Mouse (Mus musculus) midbrain, postnatal 0 days (tissue): Measurements from ENCODE around the gene Cpz. TPM values are rescaled to one million over a fixed set of nuclear protein-coding genes. Genes with fewer than 3 reads are reported as not detected.

ENCODE experiments used
- ATAC-seq: fragments of 200-750 bp; cut with Nextera tagmentation; 2 replicates; pipeline ENCODE4 v1.8.0; 2017; ENCODE audit warnings: moderate number of reproducible peaks, mild to moderate bottlenecking, moderate TSS enrichment, moderate library complexity; ENCODE audit not compliant: low FRiP score
- DNase-seq: peaks from one replicate; pipeline ENCODE4 v3.0.0-alpha.2; 2015; ENCODE audit warnings: low spot score
- H3K27ac ChIP-seq: fragments of 300-500 bp; sonication (generic); 2 replicates; pipeline ENCODE4 v1.5.1; 2014; ENCODE audit warnings: low read depth, mild to moderate bottlenecking, low read length, mixed read lengths
- H3K27me3 ChIP-seq: fragments of 300-500 bp; sonication (generic); 2 replicates; pipeline ENCODE4 v1.6.1; 2014; ENCODE audit warnings: low read length, control low read depth, mixed read lengths; ENCODE audit not compliant: insufficient read depth
- H3K36me3 ChIP-seq: fragments of 300-500 bp; sonication (generic); 2 replicates; pipeline ENCODE4 v1.6.1; 2014; ENCODE audit warnings: low read length, control low read depth, mixed read lengths; ENCODE audit not compliant: insufficient read depth
- H3K4me1 ChIP-seq: fragments of 300-500 bp; sonication (generic); 2 replicates; pipeline ENCODE4 v1.6.1; 2014; ENCODE audit warnings: mild to moderate bottlenecking, control low read depth, antibody characterized with exemption, low read length, mixed read lengths; ENCODE audit not compliant: insufficient read depth
- H3K4me2 ChIP-seq: fragments of 300-500 bp; sonication (generic); 2 replicates; pipeline ENCODE4 v1.6.1; 2014; ENCODE audit warnings: low read depth, mild to moderate bottlenecking, low read length, mixed read lengths; ENCODE audit not compliant: poor library complexity, severe bottlenecking
- H3K4me3 ChIP-seq: fragments of 300-500 bp; sonication (generic); 2 replicates; pipeline ENCODE4 v1.5.1; 2014; ENCODE audit warnings: low read depth, mild to moderate bottlenecking, low read length, moderate library complexity
- H3K9ac ChIP-seq: fragments of 300-500 bp; sonication (generic); replicated peaks from 2 replicates; pipeline ENCODE4 v1.6.1; 2014; ENCODE audit warnings: mild to moderate bottlenecking, low read length, moderate library complexity, mixed read lengths; ENCODE audit not compliant: poor library complexity, severe bottlenecking
- H3K9me3 ChIP-seq: fragments of 300-500 bp; sonication (generic); 2 replicates; pipeline ENCODE4 v1.6.1; 2016; ENCODE audit warnings: low read length, control low read depth
- CTCF ChIP-seq: IDR thresholded peaks from 2 replicates; pipeline ENCODE4 v1.5.1; 2016; ENCODE audit warnings: antibody characterized with exemption, mild to moderate bottlenecking
- WGBS: fragments of 180-500 bp; shearing (Covaris S2); extraction: QIAGEN DNeasy Blood & Tissue Kit; methylation state at CpG from one replicate; pipeline ENCODE4 v1.1.7; 2014; 5-methylcytosine and 5-hydroxymethylcytosine counted together
- polyA plus RNA-seq: library from polyadenylated mRNA; unstranded; fragments of >200 nt; fragmentation: Nextera tagmentation; extraction: Ambion mirVana; gene quantifications from 2 replicates; pipeline ENCODE4 v1.2.1, GENCODE M21; 2015
- total RNA-seq: library from RNA; depleted of rRNA; stranded (reverse); fragments of >200 nt; gene quantifications from 2 replicates; pipeline ENCODE4 v1.2.3, GENCODE M21; 2014

Gene Cpz
- total and polyA plus RNA-seq, 2 experiments from 2014 or later = 1.7 to 8.9 TPM

- no peak overlapping the region for H3K27ac ChIP-seq
- H3K9ac ChIP-seq = no peak overlapping the region
- ATAC-seq (no peak), DNase-seq (no peak)
- no peak overlapping the region for H3K4me2 ChIP-seq
- TF ChIP-seq CTCF = no peak
- no peak overlapping the region for H3K4me3 ChIP-seq
- H3K27me3 ChIP-seq = no peaks in the 10 kb centered on the region; the same call in 1 of the 2 replicates
- H3K36me3 ChIP-seq = no peaks in the 10 kb centered on the region
- no peaks in the 10 kb centered on the region for H3K4me1 ChIP-seq
- H3K9me3 ChIP-seq = no peaks in the 10 kb centered on the region
- 87% methylated on average over 11 of the region's 11 CpGs for WGBS
These were observed 8.7 kb downstream of the Cpz start for GRCm38 (mm10) chr5:35516781-35517180.

GRCm38 (mm10) chr5:35510589-35510988, 14.9 kb downstream of the Cpz start:
- Histone ChIP-seq H3K27ac (no peak overlapping the region), H3K4me3 (no peak overlapping the region), H3K9me3 (no peaks in the 10 kb centered on the region), H3K4me2 (no peak overlapping the region), H3K27me3 (no peaks in the 10 kb centered on the region; the same call in 1 of the 2 replicates), H3K9ac (no peak overlapping the region), H3K4me1 (no peaks in the 10 kb centered on the region), H3K36me3 (no peaks in the 10 kb centered on the region)
- 25% methylated on average over 5 of the region's 5 CpGs for WGBS
- TF ChIP-seq CTCF = peak; percentile 96
- ATAC-seq (no peak), DNase-seq (peak; percentile 52)

GRCm38 (mm10) chr5:35505016-35505415, 20.5 kb downstream of the Cpz start:
- no peaks in the 10 kb centered on the region for H3K9me3 ChIP-seq
- TF ChIP-seq CTCF = no peak
- no peaks in the 10 kb centered on the region for H3K27me3 ChIP-seq
- ATAC-seq (no peak), DNase-seq (no peak)
- H3K36me3 ChIP-seq = no peaks in the 10 kb centered on the region
- no peak overlapping the region for H3K4me3 ChIP-seq
- no peak overlapping the region for H3K9ac ChIP-seq
- H3K27ac ChIP-seq = no peak overlapping the region
- H3K4me2 ChIP-seq = no peak overlapping the region
- no peaks in the 10 kb centered on the region for H3K4me1 ChIP-seq
- WGBS = 73% methylated on average over 7 of the region's 7 CpGs

- Histone ChIP-seq H3K4me3 (no peak overlapping the region), H3K4me2 (no peak overlapping the region), H3K27ac (no peak overlapping the region), H3K4me1 (no peaks in the 10 kb centered on the region), H3K36me3 (no peaks in the 10 kb centered on the region), H3K9me3 (no peaks in the 10 kb centered on the region), H3K9ac (no peak overlapping the region), H3K27me3 (no peaks in the 10 kb centered on the region; the same call in 1 of the 2 replicates)
- DNase-seq (no peak), ATAC-seq (no peak)
- no peak for TF ChIP-seq CTCF
- 42% methylated on average over 7 of the region's 7 CpGs for WGBS
These were observed 28.2 kb downstream of the Cpz start for GRCm38 (mm10) chr5:35497344-35497743.

GRCm38 (mm10) chr5:35495989-35496388, 29.5 kb downstream of the Cpz start:
- Histone ChIP-seq H3K9ac (no peak overlapping the region), H3K4me1 (no peaks in the 10 kb centered on the region), H3K27me3 (no peaks in the 10 kb centered on the region; the same call in 1 of the 2 replicates), H3K9me3 (no peaks in the 10 kb centered on the region), H3K4me3 (no peak overlapping the region), H3K4me2 (no peak overlapping the region), H3K27ac (no peak overlapping the region), H3K36me3 (no peaks in the 10 kb centered on the region)
- ATAC-seq (no peak), DNase-seq (peak; percentile 39)
- no peak for TF ChIP-seq CTCF
- WGBS = 29% methylated on average over 5 of the region's 5 CpGs

GRCm38 (mm10) chr5:35494773-35495390, 30.6 kb downstream of the Cpz start:
- Histone ChIP-seq H3K9ac (no peak overlapping the region), H3K27me3 (no peaks in the 10 kb centered on the region; the same call in 1 of the 2 replicates), H3K4me3 (no peak overlapping the region), H3K27ac (no peak overlapping the region), H3K36me3 (no peaks in the 10 kb centered on the region), H3K4me1 (no peaks in the 10 kb centered on the region), H3K9me3 (no peaks in the 10 kb centered on the region), H3K4me2 (no peak overlapping the region)
- TF ChIP-seq CTCF = no peak
- WGBS = 26% methylated on average over 8 of the region's 8 CpGs
- no peak for ATAC-seq
- DNase-seq = no peak
